Mouse (Mus musculus): ENCODE results near the gene 2900026A02Rik.

DNA sequence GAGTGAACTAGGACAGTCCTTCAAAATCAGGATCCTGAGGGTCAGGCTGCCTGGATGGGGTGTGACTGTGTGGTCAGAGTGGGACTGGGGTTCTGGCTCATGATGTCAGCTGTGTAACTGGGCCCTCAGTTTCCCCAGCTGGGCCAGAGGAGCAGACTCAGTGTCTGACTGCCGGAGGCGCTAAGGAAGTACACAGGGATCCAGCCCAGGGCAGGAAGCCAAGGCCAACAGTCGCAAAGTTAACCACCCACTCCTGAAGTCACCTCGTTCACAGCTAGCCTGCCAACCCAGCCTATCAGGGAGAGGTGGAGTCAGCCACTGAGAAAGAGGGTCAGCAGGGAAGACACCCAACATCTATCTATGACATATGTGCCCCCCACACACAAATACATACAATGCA lies 13.0 kb downstream of the 2900026A02Rik start:
- no peak for TF ChIP-seq TAL1 (IDR thresholded peaks at IDR 0.05; ENCODE audit: low read length)
- no peak for TF ChIP-seq ZMIZ1 (IDR thresholded peaks at IDR 0.05; ENCODE audit: low read depth, low read length)
- no peak for TF ChIP-seq CTCF (IDR thresholded peaks at IDR 0.05 in 2 of 3, conservative IDR thresholded peaks at IDR 0.05 in 1 of 3; ENCODE audit: control insufficient read depth in 1 of 3, insufficient read depth in 1 of 3, low read depth in 2 of 3, low read length in 3 of 3, poor library complexity in 1 of 3, severe bottlenecking in 1 of 3)
- no peak for TF ChIP-seq ZC3H11A (IDR thresholded peaks at IDR 0.05; ENCODE audit: low read depth, low read length)
- TF ChIP-seq UBTF (IDR thresholded peaks at IDR 0.05; ENCODE audit: borderline replicate concordance, insufficient read depth, low read depth, low read length) = no peak
- no peak for TF ChIP-seq MXI1 (IDR thresholded peaks at IDR 0.05; ENCODE audit: low read depth, low read length)
- TF ChIP-seq HCFC1 (IDR thresholded peaks at IDR 0.05; ENCODE audit: low read depth, low read length) = no peak
